Mouse (Mus musculus): ENCODE measurements around the gene Adgrg3.

DNA sequence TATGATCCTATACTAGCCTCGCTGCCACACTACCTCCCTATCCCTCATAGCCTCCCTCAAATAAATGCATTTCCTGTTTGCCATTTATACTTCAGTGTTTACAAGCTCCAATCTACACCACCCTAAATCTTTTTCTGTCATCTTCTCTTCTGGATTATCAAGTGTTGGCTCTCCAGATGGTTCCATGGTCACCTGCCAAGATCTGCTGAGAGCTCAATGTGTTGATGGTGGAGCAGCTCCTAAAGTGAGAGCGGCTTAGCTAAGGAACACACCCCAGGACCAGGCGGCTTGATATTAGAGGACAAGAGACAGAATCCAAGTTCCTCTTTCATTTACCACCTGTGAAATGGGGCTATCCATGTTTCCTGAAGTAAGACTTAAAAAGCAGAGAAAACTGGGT, 60.6 kb downstream of the Adgrg3 start:
- TF ChIP-seq POLR2A (IDR thresholded peaks at IDR 0.05; ENCODE audit: borderline replicate concordance, low read depth, low read length), result no peak
- TF ChIP-seq CTCF (IDR thresholded peaks at IDR 0.05; ENCODE audit: low read depth, low read length), result no peak

All from bone marrow macrophage, adult 2 months (primary cell).